Mouse (Mus musculus) embryonic stem cell, embryonic (primary cell): ENCODE results near the gene Atp6v0c.

ENCODE experiments used
- CTCF ChIA-PET, 4 experiments: fragments of 300-600 bp in 2 of 4; fragments of 350-600 bp in 2 of 4; sonication (Branson Sonifier 250); formaldehyde crosslinking; loops; one replicate each; lab custom pipeline; 2022; ENCODE audit warnings: inconsistent platforms in 2 of 4; lab: Charles Lee
- POLR2A ChIA-PET, 4 experiments: fragments of 300-600 bp in 2 of 4; fragments of 350-600 bp in 2 of 4; sonication (Branson Sonifier 250); formaldehyde crosslinking; loops; one replicate each; lab custom pipeline; 2022; ENCODE audit warnings: antibody characterized with exemption in 4 of 4, inconsistent platforms in 1 of 4; lab: Charles Lee

The Atp6v0c gene

DNA sequence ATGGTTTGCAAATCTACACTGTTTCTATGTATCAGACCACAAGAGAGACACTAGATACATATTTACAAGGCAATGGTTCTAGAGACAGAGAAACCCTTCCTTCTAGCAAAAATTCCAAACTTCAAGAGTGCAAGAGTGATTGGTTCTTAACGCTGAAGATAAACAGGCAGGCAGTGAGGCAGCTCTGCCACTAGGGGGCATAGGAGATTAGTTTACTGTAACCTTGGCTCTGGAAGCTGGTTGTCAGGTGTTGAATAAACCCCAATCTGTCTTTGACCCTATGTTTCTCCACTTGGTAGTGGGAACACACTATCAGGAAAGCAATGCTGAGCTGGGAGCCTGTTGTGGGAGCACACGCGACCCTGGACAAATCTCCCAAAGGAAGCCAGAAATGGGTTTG, 3.9 kb upstream of the Atp6v0c start:
- POLR2A ChIA-PET = interaction anchor here (0.6 to 14.6 kb wide), 33 partner anchors 8 to 254 kb away, joined by 3 to 228 read pairs (median 4); partner anchors contain the start of genes Tedc2 (in 4 of the 4), Ccnf (in 3 of the 4), Ntn3 (in 2 of the 4) and Amdhd2 (in 1 of the 4)
- CTCF ChIA-PET = interaction anchor here (0.6 to 2.0 kb wide), 40 partner anchors 9 to 205 kb away, joined by 3 to 7 read pairs (median 4); partner anchors contain the start of genes Ccnf (in 2 of the 4), Abca3 (in 1 of the 4), Amdhd2 (in 1 of the 4) and Pdpk1 (in 1 of the 4)

DNA sequence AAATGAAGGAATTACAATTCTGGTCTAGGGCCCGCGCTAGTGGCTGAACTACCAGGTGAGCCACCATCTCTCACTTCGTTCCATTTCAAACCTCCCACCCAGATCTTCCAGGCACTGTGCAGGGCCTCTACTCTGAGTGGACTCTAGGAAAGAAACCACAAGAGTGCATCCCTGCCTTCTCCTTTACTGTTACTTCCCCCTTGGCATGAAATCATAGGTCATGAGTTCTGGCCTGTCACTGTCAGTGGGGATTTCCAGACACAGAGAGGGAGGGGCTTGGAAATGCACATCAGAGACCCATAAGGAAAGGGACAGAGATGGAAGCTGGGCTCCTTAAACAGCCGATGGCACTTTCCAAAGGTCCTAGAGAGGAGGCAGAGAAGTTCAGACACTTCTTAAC, 2.2 kb upstream of the Atp6v0c start:
- ChIA-PET POLR2A (interaction anchor here (0.6 to 14.6 kb wide), 27 partner anchors 8 to 1595 kb away, joined by 3 to 228 read pairs (median 5); partner anchors contain the start of genes Ccnf (in 2 of the 4), Tedc2 (in 2 of the 4), Amdhd2 (in 1 of the 4) and Eci1 (in 1 of the 4)), CTCF (interaction anchor here in 3 of 4 experiments (0.6 to 1.3 kb wide), 7 partner anchors 14 to 255 kb away, joined by 3 to 8 read pairs (median 3); partner anchors contain the start of genes Eci1 (in 2 of the 3) and Ccnf (in 1 of the 3))

DNA sequence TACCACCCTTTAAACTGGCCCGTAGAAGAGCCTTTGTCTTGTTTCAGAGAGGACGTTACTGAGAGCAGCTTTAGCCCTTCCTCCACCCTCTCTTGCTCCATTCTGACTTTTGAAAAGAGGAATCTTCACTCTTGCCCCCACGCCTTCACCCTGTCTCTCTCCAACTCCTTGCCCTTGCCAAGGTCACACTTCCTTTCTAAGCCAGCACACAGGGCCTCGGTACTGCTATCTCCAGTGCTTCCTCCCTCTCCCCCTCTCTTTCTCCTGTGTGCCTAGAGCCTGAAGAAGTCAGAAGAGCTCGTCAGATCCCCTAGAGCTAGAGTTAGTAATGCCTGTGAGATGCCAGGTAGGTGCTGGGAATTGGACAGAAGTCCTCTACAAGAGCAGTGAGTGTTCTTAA, 1.2 kb upstream of the Atp6v0c start:
- ChIA-PET POLR2A (interaction anchor here in 2 of 4 experiments (1.0 to 14.6 kb wide), 22 partner anchors 9 to 379 kb away, joined by 3 to 228 read pairs (median 5); partner anchors contain the start of genes Ccnf (in 2 of the 2), Tedc2 (in 2 of the 2), Ntn3 (in 1 of the 2) and Pdpk1 (in 1 of the 2)), CTCF (interaction anchor here in 1 of 4 experiments (1.0 to 1.3 kb wide), 3 partner anchors 15 to 256 kb away, joined by 3 to 4 read pairs (median 3); partner anchors contain the start of gene Eci1)

DNA sequence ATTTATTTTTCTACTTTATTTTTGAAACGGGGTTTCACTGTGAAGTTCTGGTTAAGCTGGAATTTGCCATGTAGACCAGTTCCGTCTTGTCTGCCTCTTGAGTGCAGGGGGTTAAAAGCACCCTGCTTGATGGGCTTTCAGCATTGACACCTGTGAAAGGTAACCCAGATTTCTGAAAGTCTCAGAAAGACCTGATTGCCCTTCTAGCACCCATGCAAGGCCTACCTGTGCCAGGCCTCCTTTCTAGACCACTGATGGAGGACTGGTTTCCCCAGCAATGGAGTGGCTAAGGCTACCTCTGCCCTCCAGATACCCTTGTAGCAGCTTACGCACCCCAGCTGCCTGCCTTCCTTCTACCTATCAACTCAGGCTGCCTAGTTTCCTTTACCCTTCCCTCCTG, 623 bp upstream of the Atp6v0c start:
- ChIA-PET POLR2A (interaction anchor here in 3 of 4 experiments (0.6 to 14.6 kb wide), 45 partner anchors 8 to 597 kb away, joined by 3 to 228 read pairs (median 5); partner anchors contain the start of genes Abca3 (in 2 of the 3), Ccnf (in 2 of the 3), Ntn3 (in 2 of the 3) and Tedc2 (in 2 of the 3)), CTCF (interaction anchor here in 1 of 4 experiments (0.9 kb wide), 1 partner anchor 51 kb away, joined by 3 read pairs; the partner anchor contains the start of gene Tedc2)

DNA sequence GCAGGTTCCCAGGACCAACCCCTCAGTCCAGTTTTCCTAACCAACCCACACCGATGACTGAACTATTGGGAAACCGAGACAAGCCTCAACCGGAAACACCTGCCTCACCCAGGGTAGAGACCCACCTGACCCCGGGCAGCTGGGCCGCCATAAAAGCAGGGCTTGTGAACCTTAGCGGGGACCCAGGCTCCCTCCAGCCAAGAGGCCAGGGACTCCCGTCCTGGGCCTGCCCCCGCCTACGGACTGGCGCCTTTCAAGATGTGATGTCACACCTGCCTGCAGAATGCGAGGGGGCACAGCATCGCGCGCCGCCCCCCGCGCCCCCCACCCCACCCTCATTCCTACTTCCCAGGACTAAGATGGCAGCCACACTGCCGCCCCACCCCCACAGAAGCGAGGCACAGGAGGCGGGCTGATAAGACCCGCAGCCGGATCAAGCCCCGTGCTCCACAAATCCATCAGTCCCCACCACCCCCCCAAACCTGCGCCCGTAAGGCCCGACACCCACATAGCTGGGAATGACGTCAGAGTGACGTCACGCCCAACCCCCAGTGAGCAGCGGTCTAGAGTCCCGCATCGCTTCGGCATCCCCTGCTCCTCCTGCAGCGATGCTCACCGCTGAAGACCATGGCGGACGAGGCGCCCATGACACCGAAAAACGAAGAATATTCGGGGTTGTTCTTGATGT, 768 bp downstream of the Atp6v0c start:
- ChIA-PET CTCF (interaction anchor here in 2 of 4 experiments (0.6 kb wide), 2 partner anchors 25 to 35 kb away, joined by 3 to 4 read pairs; no protein-coding TSS in a partner anchor), POLR2A (interaction anchor here in 3 of 4 experiments (0.5 to 14.6 kb wide), 60 partner anchors 7 to 501 kb away, joined by 3 to 228 read pairs (median 5); partner anchors contain the start of genes Abca3 (in 2 of the 3), Ccnf (in 2 of the 3), Ntn3 (in 2 of the 3) and Pdpk1 (in 2 of the 3))

DNA sequence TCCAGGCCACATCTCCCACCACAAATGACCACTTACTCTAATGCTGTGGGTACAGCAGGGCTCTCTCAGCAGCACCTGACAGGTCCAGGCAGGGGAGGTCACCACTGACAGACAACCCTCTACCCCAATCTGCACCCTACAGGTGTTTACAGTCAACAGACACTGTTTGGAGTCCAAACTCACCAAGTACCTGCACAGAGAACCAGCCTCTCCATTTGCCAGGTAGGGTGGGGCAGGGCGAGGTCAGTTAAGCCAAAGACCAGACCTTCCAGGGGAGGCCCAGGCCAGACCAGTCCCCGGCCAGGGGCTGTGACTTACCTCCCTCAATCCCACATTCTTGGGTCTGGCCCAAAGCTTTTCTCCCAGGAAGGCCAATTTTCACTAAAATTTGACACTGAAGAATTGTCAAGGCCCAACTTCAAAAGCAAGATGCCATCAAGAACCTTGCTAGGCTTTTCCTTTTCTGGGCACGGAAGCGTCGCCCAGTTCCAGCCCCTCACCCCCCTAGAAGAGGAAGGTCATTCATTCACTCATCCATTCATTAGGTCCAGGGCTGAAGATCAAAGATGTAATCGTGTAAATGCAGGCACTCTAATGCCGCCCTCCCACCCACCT, 1.5 kb downstream of the Atp6v0c start:
- ChIA-PET CTCF (interaction anchor here in 1 of 4 experiments (0.6 kb wide), 1 partner anchor 26 kb away, joined by 4 read pairs; no protein-coding TSS in a partner anchor), POLR2A (interaction anchor here in 3 of 4 experiments (0.5 to 14.6 kb wide), 41 partner anchors 7 to 297 kb away, joined by 3 to 228 read pairs (median 6); partner anchors contain the start of genes Ccnf (in 2 of the 3), Ntn3 (in 2 of the 3), Pdpk1 (in 2 of the 3) and Tbc1d24 (in 2 of the 3))

DNA sequence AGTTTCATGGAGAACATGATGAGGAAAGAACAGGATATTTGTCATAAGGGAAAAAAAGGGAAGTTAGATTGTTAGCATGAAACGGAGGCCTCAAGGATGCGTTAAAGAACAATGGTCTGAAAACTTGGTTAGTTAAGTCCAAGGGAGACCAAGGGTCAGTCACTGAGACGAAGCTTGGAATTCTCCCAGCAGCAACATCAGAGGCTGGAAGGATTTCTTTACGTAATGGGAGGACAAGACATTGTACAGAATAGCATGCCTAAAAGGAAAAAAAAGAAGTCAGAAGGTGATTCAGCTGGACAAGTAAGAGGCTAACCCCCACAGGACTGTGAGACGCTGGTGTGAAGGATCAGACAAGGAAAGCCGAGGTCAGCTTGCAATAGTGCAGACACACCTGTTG, 2.4 kb downstream of the Atp6v0c start:
- ChIA-PET POLR2A (interaction anchor here in 3 of 4 experiments (0.6 to 14.6 kb wide), 18 partner anchors 9 to 361 kb away, joined by 3 to 228 read pairs (median 8); partner anchors contain the start of genes Ccnf (in 2 of the 3), Pdpk1 (in 2 of the 3), Tbc1d24 (in 2 of the 3) and Ntn3 (in 1 of the 3)), CTCF (interaction anchor here in 1 of 4 experiments (0.5 kb wide), 1 partner anchor 82 kb away, joined by 3 read pairs; no protein-coding TSS in a partner anchor)

DNA sequence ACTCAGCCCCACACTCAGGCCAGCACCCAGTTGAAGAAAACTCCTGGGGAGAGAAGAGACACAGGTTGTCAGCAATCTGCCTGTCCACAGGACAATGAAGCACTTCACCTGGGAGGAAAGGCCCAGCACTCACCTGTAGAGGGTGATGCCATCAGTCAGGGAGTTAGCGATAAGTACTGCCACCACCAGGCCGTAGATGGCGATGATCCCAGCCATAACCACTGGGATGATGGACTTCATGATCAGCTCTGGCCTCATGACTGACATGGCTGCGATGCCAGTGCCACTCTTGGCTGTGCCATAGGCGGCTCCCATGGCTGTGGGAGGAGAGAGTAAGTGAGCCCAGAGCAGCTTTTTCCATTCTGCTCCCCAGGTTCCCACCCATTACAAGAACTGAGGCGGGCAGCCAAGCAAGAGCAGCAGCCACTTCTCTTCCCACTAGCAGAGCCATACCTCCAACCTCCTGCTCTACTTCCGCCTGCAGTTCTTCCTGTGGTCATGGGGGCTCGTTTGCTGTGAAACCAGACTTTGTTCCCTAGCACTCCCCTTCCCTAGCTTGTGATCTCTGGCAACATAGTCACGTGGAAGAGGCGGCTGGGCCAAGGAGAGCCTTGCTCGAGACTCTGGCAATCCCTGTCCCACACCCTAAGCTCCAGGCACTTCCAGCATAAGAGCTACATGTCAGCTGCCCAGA, 4.8 kb downstream of the Atp6v0c start:
- ChIA-PET CTCF (interaction anchor here in 3 of 4 experiments (0.5 to 2.2 kb wide), 6 partner anchors 8 to 195 kb away, joined by 3 to 6 read pairs (median 3); no protein-coding TSS in a partner anchor), POLR2A (interaction anchor here (0.8 to 14.6 kb wide), 40 partner anchors 8 to 363 kb away, joined by 3 to 228 read pairs (median 4); partner anchors contain the start of genes Ccnf (in 2 of the 4), Pdpk1 (in 2 of the 4), Tbc1d24 (in 2 of the 4) and Abca3 (in 1 of the 4))

DNA sequence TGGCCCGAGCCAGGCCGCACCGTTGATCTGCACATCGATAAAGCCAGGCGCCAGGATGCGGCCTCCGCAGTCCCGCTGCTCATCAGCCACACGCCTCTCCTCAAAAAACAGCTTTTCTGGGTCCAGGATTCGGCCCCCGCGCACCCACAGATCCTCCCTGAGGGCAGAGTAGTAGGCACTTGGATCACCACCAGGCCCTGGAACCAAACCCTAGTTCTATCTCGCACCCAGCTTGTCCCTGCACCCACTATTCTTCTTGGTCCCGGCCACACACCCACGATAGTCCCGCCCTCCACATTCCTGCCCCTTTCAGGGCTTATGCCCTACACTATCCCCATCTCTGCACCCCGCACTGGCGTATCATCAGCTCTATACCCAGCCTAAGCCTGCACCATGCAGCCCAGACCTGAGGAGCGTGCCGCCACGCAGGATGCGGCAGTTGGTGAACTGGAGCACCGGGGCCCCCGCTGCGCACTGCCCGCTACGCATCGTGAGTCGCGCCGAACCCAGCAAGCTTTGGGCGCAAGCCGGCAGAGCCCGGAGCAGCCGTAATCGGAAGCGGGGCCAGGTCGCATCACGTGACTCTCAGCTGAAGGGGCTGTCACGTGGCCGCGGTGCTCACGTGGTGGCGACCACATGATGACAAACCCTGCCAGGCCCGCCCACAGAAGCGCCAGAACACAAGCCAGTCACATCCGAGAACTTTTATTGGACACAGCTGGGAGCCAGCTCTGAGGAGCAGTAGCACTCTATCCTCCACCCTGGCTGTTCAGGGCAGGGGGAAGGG, 6.1 kb downstream of the Atp6v0c start, which contains the start of gene Amdhd2:
Gene Amdhd2 (minus strand): TSS at position 591 of the 787 bp plus-strand sequence.
- ChIA-PET CTCF (interaction anchor here (0.5 to 2.8 kb wide), 6 partner anchors 10 to 364 kb away, joined by 3 to 14 read pairs (median 6); partner anchors contain the start of genes Prss32 (in 1 of the 4) and Prss41 (in 1 of the 4)), POLR2A (interaction anchor here (0.6 to 14.6 kb wide), 79 partner anchors 9 to 364 kb away, joined by 3 to 228 read pairs (median 4); partner anchors contain the start of genes Tedc2 (in 4 of the 4), Ccnf (in 3 of the 4), Ntn3 (in 3 of the 4) and Pdpk1 (in 3 of the 4))

DNA sequence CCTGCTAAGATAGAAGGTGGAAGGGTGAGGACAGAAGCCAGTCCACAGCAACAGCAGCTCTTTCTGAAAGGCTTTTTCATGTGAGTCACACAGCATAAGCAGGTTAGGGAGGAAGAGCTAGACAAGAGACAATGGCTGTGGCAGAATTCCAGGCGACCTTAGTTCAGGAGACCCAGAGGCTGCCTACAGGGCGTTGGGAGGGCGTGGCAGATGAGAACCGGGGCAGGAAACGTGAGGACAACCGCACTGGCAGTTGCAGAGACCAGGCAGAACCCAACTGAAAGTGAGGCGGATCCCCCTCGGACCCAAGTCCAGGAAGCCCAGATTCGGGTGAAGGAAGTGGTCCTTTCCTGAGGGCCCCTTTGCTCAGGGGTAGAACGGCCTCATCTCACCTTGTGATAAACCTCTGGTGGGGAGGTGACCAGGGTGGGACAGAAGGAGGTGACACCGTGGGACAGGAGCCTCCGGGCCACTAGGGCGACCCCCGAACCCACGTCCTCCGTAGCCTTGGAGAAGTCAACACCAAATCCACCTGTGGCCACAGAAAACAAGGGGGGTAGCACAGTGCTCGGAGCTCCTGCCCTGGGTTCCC, 6.8 kb downstream of the Atp6v0c start:
- POLR2A ChIA-PET = interaction anchor here (0.6 to 14.6 kb wide), 64 partner anchors 7 to 365 kb away, joined by 3 to 228 read pairs (median 4); partner anchors contain the start of genes Ccnf (in 3 of the 4), Pdpk1 (in 3 of the 4), Tbc1d24 (in 2 of the 4) and Tedc2 (in 2 of the 4)
- CTCF ChIA-PET = interaction anchor here in 2 of 4 experiments (0.6 to 2.8 kb wide), 4 partner anchors 10 to 147 kb away, joined by 4 to 14 read pairs (median 6); no protein-coding TSS in a partner anchor

DNA sequence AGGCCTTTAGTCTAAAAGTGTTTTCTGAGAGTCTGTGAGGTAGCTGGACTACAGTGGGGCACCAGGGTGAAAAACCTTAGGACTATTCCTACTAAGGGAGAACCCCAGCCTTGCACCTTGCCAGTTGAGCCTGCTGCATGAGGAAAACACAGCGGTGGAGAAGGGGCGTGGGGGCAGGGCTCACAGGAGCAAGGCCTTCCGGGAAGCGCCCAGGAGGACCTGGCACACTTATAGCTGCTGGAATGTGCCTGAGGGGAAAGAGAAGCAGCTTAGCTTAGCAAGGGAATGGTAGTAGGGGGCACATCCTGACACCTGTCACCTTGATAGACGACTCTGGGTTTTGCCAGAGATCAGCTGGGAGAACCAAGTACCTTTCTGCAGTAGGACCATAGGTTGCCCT, 8.0 kb downstream of the Atp6v0c start:
- CTCF ChIA-PET = interaction anchor here in 3 of 4 experiments (0.6 to 2.8 kb wide), 4 partner anchors 9 to 319 kb away, joined by 3 to 14 read pairs (median 4); no protein-coding TSS in a partner anchor
- POLR2A ChIA-PET = interaction anchor here in 3 of 4 experiments (0.7 to 14.6 kb wide), 21 partner anchors 8 to 366 kb away, joined by 3 to 228 read pairs (median 5); partner anchors contain the start of genes Atp6v0c (in 3 of the 3), Pdpk1 (in 2 of the 3), Tbc1d24 (in 2 of the 3) and Tedc2 (in 2 of the 3)

DNA sequence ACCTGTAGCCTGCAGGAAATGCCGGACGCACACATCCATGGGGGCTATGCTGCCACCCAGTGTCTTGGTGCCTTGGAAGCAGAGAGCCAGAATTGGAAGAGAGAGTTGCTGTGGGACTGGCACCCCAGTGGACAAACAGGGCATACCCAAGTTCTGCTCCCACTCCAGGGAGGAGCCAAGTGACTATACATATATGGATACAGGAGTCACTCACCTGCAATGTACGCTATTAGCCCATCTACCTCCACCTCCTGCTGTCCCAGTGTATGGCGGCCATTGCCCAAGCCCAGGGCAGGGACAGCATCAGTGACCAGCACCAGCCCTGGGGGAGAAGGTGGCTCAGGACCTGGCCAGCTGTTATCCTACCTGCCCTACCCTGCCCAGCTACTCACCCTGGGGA, 12.0 kb downstream of the Atp6v0c start:
- CTCF ChIA-PET = no interaction called here
- POLR2A ChIA-PET = interaction anchor here in 3 of 4 experiments (0.8 to 2.1 kb wide), 3 partner anchors 11 to 257 kb away, joined by 4 to 5 read pairs (median 4); partner anchors contain the start of genes Rnps1 (in 1 of the 3) and Tedc2 (in 1 of the 3)

DNA sequence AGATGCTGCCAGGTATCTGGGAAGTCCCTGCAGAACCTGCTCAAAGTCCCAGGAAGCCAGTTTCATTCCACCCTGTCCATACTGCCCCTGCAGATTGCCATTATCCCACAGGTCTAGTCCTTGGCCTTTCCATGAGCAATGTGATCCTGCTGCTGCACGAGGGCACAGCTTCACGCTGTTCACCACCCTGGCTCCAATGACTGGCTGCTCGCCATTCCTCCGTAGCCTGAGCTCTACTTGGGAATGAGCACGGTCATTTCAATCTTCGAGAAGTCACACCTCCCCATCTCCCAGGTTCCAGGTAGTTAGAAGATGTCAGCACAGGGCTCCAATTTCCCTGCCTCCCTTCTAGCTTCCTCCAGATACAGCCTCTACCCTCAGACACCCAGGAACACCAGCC, 12.4 kb downstream of the Atp6v0c start:
- CTCF ChIA-PET = no interaction called here
- POLR2A ChIA-PET = interaction anchor here in 3 of 4 experiments (0.5 to 2.1 kb wide), 5 partner anchors 11 to 257 kb away, joined by 3 to 5 read pairs (median 4); partner anchors contain the start of genes Rnps1 (in 1 of the 3) and Tedc2 (in 1 of the 3)

DNA sequence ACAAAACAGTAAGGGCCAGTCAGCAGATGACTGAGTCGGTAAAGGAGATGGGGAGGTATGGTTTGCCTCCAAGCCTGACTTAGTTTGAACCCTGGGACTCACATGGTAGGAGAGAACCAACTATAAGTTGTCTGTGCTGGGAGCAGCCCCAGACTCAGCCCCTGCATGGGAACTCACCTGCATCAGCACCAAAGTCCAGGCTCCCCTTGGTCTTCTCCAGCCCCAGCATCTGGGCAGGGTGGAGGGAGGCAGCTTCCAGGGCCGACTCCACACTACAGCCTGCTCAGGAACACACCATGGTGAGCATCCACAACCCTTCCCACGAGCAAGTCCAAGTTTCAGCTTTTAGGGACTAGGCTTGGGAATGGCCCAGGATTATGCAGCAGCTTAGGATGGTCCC, 13.1 kb downstream of the Atp6v0c start:
- ChIA-PET CTCF (no interaction called here), POLR2A (interaction anchor here in 2 of 4 experiments (0.8 to 7.4 kb wide), 6 partner anchors 8 to 123 kb away, joined by 3 to 160 read pairs (median 5); partner anchors contain the start of genes Amdhd2 (in 2 of the 2), Atp6v0c (in 2 of the 2), Ccnf (in 1 of the 2) and Tedc2 (in 1 of the 2))
